Mouse (Mus musculus) myocyte (in vitro differentiated cells): ENCODE measurements around the gene Gm20509. TPM values are rescaled to one million over a fixed set of nuclear protein-coding genes. Genes with fewer than 3 reads are reported as not detected.
"Not testable (repeated sequence)": the region's sequence is repeated elsewhere in the genome, so short reads cannot be mapped to it uniquely, and the experiment has no call there.

Experiments used
- H3K27me3 ChIP-seq: one replicate; pipeline ENCODE4 v1.6.1; 2011; ENCODE audit not compliant: control insufficient read depth, insufficient read depth, insufficient read length
- H3K36me3 ChIP-seq: one replicate; pipeline ENCODE4 v1.6.1; 2011; ENCODE audit not compliant: control insufficient read depth, insufficient read depth
- H3K4me2 ChIP-seq: one replicate; pipeline ENCODE4 v1.6.1; 2011; ENCODE audit warnings: low read depth, control low read depth
- H3K4me3 ChIP-seq: one replicate; pipeline ENCODE4 v1.5.1; 2011; ENCODE audit warnings: mild to moderate bottlenecking, control low read depth, moderate library complexity
- H3K79me2 ChIP-seq: one replicate; pipeline ENCODE4 v1.6.1; 2011; ENCODE audit not compliant: control insufficient read depth, insufficient read depth
- H3ac ChIP-seq: one replicate; pipeline ENCODE4 v1.6.1; 2011; ENCODE audit not compliant: control insufficient read depth, insufficient read length
- CEBPB ChIP-seq: IDR thresholded peaks from 2 replicates; pipeline ENCODE4 v1.6.1; 2011; ENCODE audit warnings: mild to moderate bottlenecking, moderate library complexity; ENCODE audit not compliant: poor library complexity, insufficient read depth, severe bottlenecking
- E2F4 ChIP-seq: IDR thresholded peaks from one replicate; pipeline ENCODE4 v1.6.1; 2011; ENCODE audit warnings: mild to moderate bottlenecking, control low read depth, moderate library complexity; ENCODE audit not compliant: insufficient read depth
- MAX ChIP-seq: IDR thresholded peaks from one replicate; pipeline ENCODE4 v1.6.1; 2011; ENCODE audit warnings: low read depth, mild to moderate bottlenecking, control low read depth
- MYOD1 ChIP-seq, 3 experiments: IDR thresholded peaks; one replicate each; pipeline ENCODE4 v1.6.1; 2011; ENCODE audit warnings: control low read depth in 2 of 3, low read depth in 2 of 3, mild to moderate bottlenecking in 2 of 3, moderate library complexity in 1 of 3; ENCODE audit not compliant: insufficient read length in 2 of 3, control insufficient read depth in 1 of 3
- MYOG ChIP-seq, 3 experiments: IDR thresholded peaks; one replicate each; pipeline ENCODE4 v1.6.1; 2011; ENCODE audit warnings: control low read depth in 2 of 3, low read depth in 2 of 3, mild to moderate bottlenecking in 2 of 3; ENCODE audit not compliant: insufficient read length in 2 of 3, control insufficient read depth in 1 of 3, insufficient read depth in 1 of 3
- POLR2A ChIP-seq: IDR thresholded peaks from one replicate; pipeline ENCODE4 v1.6.1; 2011; ENCODE audit warnings: low read depth, mild to moderate bottlenecking, control low read depth, moderate library complexity; ENCODE audit not compliant: insufficient read length
- POLR2AphosphoS2 ChIP-seq: IDR thresholded peaks from one replicate; pipeline ENCODE4 v1.6.1; 2011; ENCODE audit warnings: low read depth, control low read depth; ENCODE audit not compliant: insufficient read length
- REST ChIP-seq: IDR thresholded peaks from one replicate; pipeline ENCODE4 v1.6.1; 2011; ENCODE audit warnings: mild to moderate bottlenecking, control low read depth, moderate library complexity; ENCODE audit not compliant: insufficient read depth, insufficient read length
- SRF ChIP-seq: IDR thresholded peaks from one replicate; pipeline ENCODE4 v1.6.1; 2011; ENCODE audit warnings: low read depth; ENCODE audit not compliant: control insufficient read depth, insufficient read length
- TCF12 ChIP-seq: IDR thresholded peaks from one replicate; pipeline ENCODE4 v1.6.1; 2011; ENCODE audit warnings: mild to moderate bottlenecking, control low read depth; ENCODE audit not compliant: poor library complexity, insufficient read depth, severe bottlenecking
- TCF3 ChIP-seq: IDR thresholded peaks from one replicate; pipeline ENCODE4 v1.6.1; 2011; ENCODE audit warnings: low read depth, control low read depth; ENCODE audit not compliant: insufficient read length
- USF1 ChIP-seq: IDR thresholded peaks from one replicate; pipeline ENCODE4 v1.6.1; 2011; ENCODE audit warnings: low read depth, mild to moderate bottlenecking, control low read depth, moderate library complexity
- polyA plus RNA-seq: library from polyadenylated mRNA; unstranded; fragments of >200 nt; fragmentation: generic; extraction: Trizol; gene quantifications from one replicate; pipeline ENCODE4 v1.2.1, GENCODE M21; 2012; ENCODE audit warnings: missing spikeins

Gm20509 gene
- polyA plus RNA-seq, 1 experiment, result not detected

GRCm38 (mm10) chr9:73105771-73106170 is 3.5 kb downstream of the Gm20509 start:
- H3K27me3 ChIP-seq, result peaks cover 37% of the 10 kb centered on the region
- H3K36me3 ChIP-seq, result no peaks in the 10 kb centered on the region
- H3ac ChIP-seq, result no peak overlapping the region
- H3K4me2 ChIP-seq, result no peak overlapping the region
- no peaks in the 10 kb centered on the region for H3K79me2 ChIP-seq
- H3K4me3 ChIP-seq, result no peak overlapping the region
- no peak for TF ChIP-seq MAX
- TF ChIP-seq POLR2AphosphoS2, result no peak
- no peak for TF ChIP-seq E2F4
- TF ChIP-seq REST, result no peak
- no peak for TF ChIP-seq SRF
- no peak for TF ChIP-seq POLR2A
- no peak for TF ChIP-seq CEBPB
- no peak for TF ChIP-seq TCF3
- TF ChIP-seq MYOD1 (IDR thresholded peaks at IDR 0.05; ENCODE audit: control insufficient read depth in 1 of 3, insufficient read length in 2 of 3, low read depth in 2 of 3), result no peak
- TF ChIP-seq MYOG (IDR thresholded peaks at IDR 0.05; ENCODE audit: control insufficient read depth in 1 of 3, insufficient read depth in 1 of 3, insufficient read length in 2 of 3, low read depth in 2 of 3), result no peak
- TF ChIP-seq TCF12, result no peak
- no peak for TF ChIP-seq USF1

GRCm38 (mm10) chr9:73112919-73113906 is 10.9 kb downstream of the Gm20509 start, which contains the start of gene Rsl24d1:
Gene Rsl24d1, plus strand, starts transcription at chr9:73113426.
- H3K4me3 ChIP-seq, result peak within 1 kb of the TSS; percentile 94
- H3K79me2 ChIP-seq, result peaks cover 19% of the 10 kb centered on the region
- H3K36me3 ChIP-seq, result peaks cover 13% of the 10 kb centered on the region
- TF ChIP-seq REST (no peak), TCF12 (no peak), USF1 (peak; percentile 42), MAX (no peak), MYOG (IDR thresholded peaks at IDR 0.05; ENCODE audit: control insufficient read depth in 1 of 3, insufficient read depth in 1 of 3, insufficient read length in 2 of 3, low read depth in 2 of 3) (no peak), MYOD1 (IDR thresholded peaks at IDR 0.05; ENCODE audit: control insufficient read depth in 1 of 3, insufficient read length in 2 of 3, low read depth in 2 of 3) (no peak), E2F4 (no peak), POLR2A (peak; percentile 58), POLR2AphosphoS2 (no peak), CEBPB (no peak), SRF (no peak), TCF3 (no peak)
- peak within 1 kb of the TSS; percentile 69 for H3ac ChIP-seq
- peak within 1 kb of the TSS; percentile 87 for H3K4me2 ChIP-seq
- peaks cover 11% of the 10 kb centered on the region for H3K27me3 ChIP-seq

- peaks cover 33% of the 10 kb centered on the region for H3K36me3 ChIP-seq
- H3K4me2 ChIP-seq, H3K4me3 ChIP-seq, H3K27me3 ChIP-seq, H3ac ChIP-seq: not testable (repeated sequence)
- peaks cover 19% of the 10 kb centered on the region for H3K79me2 ChIP-seq
These were observed 14.4 kb downstream of the Gm20509 start for GRCm38 (mm10) chr9:73116704-73117103.

- peaks cover 36% of the 10 kb centered on the region for H3K36me3 ChIP-seq
These were observed 15.7 kb downstream of the Gm20509 start for GRCm38 (mm10) chr9:73118012-73118411.

GRCm38 (mm10) chr9:73121735-73122134 is 19.5 kb downstream of the Gm20509 start:
- Histone ChIP-seq H3K27me3 (no peaks in the 10 kb centered on the region), H3ac (no peak overlapping the region), H3K36me3 (peaks cover 50% of the 10 kb centered on the region), H3K79me2 (no peaks in the 10 kb centered on the region), H3K4me2 (no peak overlapping the region), H3K4me3 (no peak overlapping the region)
- TF ChIP-seq MAX (no peak), SRF (no peak), USF1 (no peak), MYOG (IDR thresholded peaks at IDR 0.05; ENCODE audit: control insufficient read depth in 1 of 3, insufficient read depth in 1 of 3, insufficient read length in 2 of 3, low read depth in 2 of 3) (no peak), TCF12 (no peak), POLR2AphosphoS2 (no peak), CEBPB (no peak), MYOD1 (IDR thresholded peaks at IDR 0.05; ENCODE audit: control insufficient read depth in 1 of 3, insufficient read length in 2 of 3, low read depth in 2 of 3) (no peak), REST (no peak), E2F4 (no peak), TCF3 (no peak), POLR2A (no peak)

More at GRCm38 (mm10) chr9:73118012-73118411, 15.7 kb downstream of the Gm20509 start:
- no peak overlapping the region for H3K4me3 ChIP-seq
- H3K4me2 ChIP-seq, result no peak overlapping the region
- TF ChIP-seq TCF3, result no peak
- TF ChIP-seq MYOD1 (IDR thresholded peaks at IDR 0.05; ENCODE audit: control insufficient read depth in 1 of 3, insufficient read length in 2 of 3, low read depth in 2 of 3), result no peak
- no peak for TF ChIP-seq USF1
- H3ac ChIP-seq, result no peak overlapping the region
- no peaks in the 10 kb centered on the region for H3K27me3 ChIP-seq
- H3K79me2 ChIP-seq, result peaks cover 19% of the 10 kb centered on the region
